Mouse (Mus musculus): ENCODE results near the gene Adam19.

DNA sequence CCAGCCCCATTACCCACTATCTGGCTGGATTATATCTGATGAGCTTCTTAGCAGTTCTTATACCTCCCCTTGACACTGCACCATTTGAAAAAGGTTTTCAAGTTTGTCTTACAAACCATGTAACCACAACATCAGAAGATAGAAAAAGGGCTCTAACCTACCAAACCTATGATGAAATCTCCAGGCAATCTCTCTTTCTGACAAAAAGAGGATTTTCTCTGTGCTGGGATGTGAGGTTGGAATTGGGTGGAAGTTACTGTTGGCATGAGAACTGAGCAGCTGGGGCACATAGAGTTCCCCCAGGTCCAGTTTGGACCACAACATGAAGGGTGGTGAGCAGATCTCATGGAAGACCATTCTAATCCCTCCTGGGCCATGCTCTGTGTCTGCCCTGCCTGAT is 33.9 kb upstream of the Adam19 start:
- TF ChIP-seq CTCF (conservative IDR thresholded peaks at IDR 0.05; ENCODE audit: insufficient read depth, insufficient read length, low read depth, low read length) (no peak), POLR2A (IDR thresholded peaks at IDR 0.05; ENCODE audit: low read depth, low read length) (no peak)
